Mouse (Mus musculus) heart, postnatal 25 days (tissue): ENCODE results near the gene Psme4. TPM values are rescaled to one million over a fixed set of nuclear protein-coding genes. Genes with fewer than 3 reads are reported as not detected.
A peak's percentile ranks its signal among the peaks of the same experiment; 100 is the strongest.

Experiments used
- DNase-seq: peaks from one replicate; pipeline ENCODE4 v3.0.0; 2022; ENCODE audit warnings: low spot score
- intact Hi-C: fragments of 180-260 bp; cut with DNase I; formaldehyde crosslinking; loops from one replicate; pipeline ENCODE4 v1.15.1; 2025
- total RNA-seq, 2 experiments: library from RNA; stranded (reverse); gene quantifications; 2 replicates each; pipeline ENCODE4 v1.2.3; 2021

The Psme4 gene
- total RNA-seq, 2 experiments from 2014 or later = 218 to 222 TPM

DNA sequence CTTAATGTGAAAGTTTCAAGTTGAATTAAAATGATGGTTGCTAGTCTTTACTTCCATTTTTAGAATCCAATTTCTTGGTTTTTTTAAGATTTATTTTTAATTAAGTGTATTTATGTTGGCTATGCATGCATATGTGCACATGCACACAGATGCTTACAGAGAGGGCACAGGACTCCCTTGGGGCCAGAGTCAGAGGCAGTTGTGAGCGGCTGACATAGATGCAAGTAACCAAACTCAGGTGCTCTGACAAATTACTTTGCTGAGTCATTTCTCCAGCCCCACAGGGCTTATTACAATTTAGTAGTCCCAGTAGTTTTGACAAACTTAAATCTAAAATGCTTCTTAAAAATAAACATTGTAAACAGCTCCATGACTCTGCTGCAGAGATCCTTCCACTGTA lies 10.1 kb downstream of the Psme4 start:
- no peak for DNase-seq
- intact Hi-C loops = no loop called here

- DNase-seq = no peak
- intact Hi-C loops = no loop called here
Observed at GRCm38 (mm10) chr11:30785497-30785896, 14.0 kb downstream of the Psme4 start.

DNA sequence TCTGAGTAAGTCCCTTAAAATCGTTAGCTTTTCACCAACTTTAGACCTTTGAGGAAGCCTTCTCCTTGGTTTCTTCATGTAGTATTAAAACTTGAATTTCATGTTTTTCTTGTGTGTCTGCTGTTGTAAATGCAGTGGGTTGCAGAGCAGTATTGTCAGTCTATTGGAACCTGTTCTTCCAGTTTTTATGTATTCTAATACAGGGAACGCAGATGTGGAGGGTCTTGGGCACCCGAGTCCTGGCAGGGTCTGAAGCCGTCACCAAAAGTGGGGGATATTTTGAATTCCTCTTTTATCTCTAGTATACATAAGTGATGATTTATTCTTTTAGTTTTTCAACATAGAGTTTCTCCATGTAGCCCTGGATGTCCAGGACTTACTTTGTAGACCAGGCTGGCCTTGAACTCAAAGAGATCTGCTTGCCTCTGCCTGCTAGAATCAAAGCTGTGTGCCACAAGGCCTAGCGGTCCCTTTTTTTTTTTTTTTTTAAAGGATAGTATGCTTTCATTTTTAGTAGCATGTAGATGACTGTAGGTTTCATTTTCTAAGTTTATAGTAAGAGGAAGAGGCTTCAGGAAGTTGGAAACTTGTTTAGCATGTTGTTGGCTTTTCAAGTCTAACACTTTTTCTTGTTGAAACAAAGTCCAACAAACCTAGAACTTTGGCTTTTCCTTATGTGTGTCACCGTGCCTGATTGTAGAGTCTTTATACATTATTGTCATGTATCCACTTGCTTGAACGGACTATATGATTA lies 14.9 kb downstream of the Psme4 start:
- intact Hi-C loops = no loop called here
- no peak for DNase-seq

DNA sequence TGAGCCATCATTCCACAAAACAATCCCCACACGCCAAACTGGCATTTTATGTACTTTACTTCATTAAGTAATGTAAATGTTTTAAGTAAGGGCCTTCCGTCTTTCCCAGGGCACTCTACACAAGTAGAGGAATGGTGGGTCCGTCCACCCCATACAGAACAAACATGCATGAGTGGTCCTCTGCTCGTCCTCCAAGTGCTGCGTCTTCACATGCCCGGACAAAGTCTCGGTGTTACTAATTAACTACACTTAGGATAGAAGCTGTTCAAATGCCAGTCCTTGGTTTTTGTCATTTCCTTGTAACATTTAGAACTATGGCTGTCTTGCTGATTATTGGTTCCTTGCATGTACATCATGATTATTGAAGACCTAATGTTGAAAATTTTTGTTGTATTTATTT lies 21.2 kb downstream of the Psme4 start:
- intact Hi-C loops = loop anchor here (10.0 kb wide), 1 partner anchor 698 kb away; no protein-coding TSS in a partner anchor
- DNase-seq = no peak

DNA sequence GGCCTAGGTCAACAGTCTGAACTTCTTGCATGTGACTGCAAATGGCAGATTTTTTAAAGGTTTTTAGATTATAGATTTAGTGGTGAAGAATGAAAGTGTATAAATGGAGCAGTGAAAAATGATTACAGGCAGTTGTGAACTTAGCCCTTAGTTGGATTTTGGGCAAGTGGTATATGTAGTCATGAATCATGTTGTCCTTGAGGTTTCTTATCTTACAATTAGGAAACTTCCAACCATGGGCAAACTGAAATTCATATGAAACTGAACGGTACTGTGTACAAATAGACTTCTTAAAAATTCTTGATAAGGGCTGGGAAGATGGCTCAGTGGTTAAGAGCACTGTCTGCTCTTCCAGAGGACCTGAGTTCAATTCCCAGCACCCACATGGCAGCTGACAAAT lies 22.2 kb downstream of the Psme4 start:
- intact Hi-C loops = loop anchor here (10.0 kb wide), 1 partner anchor 699 kb away; no protein-coding TSS in a partner anchor
- DNase-seq = no peak

GRCm38 (mm10) chr11:30797236-30797635 lies 25.7 kb downstream of the Psme4 start:
- intact Hi-C loops = loop anchor here (5.0 to 10.0 kb wide), 2 partner anchors 45 to 702 kb away; no protein-coding TSS in a partner anchor
- DNase-seq = no peak

DNA sequence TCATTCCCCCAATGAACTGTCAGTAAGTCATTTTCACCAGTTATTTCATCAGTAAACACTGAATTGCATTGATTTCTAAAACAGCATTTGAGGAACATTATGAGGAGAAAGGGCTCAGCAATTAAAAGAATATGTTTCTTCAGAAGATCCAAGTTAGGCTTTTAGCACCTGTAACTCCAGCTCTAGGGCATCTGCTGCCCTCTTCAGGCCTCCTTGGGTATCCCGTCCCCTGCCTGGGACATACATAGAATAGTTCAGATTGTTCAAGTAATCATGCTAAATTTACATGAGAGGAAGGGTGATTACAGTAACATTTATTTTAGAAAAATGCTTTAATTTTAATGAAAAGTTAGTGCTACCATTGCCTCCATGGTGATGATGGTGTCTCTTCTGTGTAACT lies 28.0 kb downstream of the Psme4 start:
- no peak for DNase-seq
- intact Hi-C loops = loop anchor here (1.0 to 10.0 kb wide), 3 partner anchors 47 to 705 kb away; no protein-coding TSS in a partner anchor

GRCm38 (mm10) chr11:30800091-30800490 lies 28.6 kb downstream of the Psme4 start:
- DNase-seq = no peak
- intact Hi-C loops = no loop called here

DNA sequence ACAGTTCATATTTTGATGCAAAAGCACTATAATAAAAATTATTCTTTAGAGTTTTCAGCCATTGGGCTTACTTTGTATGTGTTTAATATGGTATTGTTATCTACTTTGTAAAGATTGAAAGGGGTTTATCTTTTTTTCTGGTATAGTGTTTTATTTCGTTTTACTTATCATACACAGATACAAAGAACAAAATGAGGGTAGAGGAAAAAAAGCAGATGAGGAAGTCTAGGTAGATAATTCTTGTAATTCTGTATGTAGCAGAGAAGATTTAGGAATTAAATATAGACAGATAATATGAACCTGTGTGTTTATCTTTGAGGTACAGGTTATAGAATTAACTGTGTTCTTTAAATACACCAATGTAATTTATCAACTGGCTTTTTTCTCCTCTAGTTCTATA lies 30.9 kb downstream of the Psme4 start:
- DNase-seq = no peak
- intact Hi-C loops = no loop called here

- DNase-seq = no peak
- intact Hi-C loops = no loop called here
Observed at GRCm38 (mm10) chr11:30821116-30821515, 49.6 kb downstream of the Psme4 start.

- DNase-seq = no peak
- intact Hi-C loops = no loop called here
Observed at GRCm38 (mm10) chr11:30838793-30839192, 67.3 kb downstream of the Psme4 start.

DNA sequence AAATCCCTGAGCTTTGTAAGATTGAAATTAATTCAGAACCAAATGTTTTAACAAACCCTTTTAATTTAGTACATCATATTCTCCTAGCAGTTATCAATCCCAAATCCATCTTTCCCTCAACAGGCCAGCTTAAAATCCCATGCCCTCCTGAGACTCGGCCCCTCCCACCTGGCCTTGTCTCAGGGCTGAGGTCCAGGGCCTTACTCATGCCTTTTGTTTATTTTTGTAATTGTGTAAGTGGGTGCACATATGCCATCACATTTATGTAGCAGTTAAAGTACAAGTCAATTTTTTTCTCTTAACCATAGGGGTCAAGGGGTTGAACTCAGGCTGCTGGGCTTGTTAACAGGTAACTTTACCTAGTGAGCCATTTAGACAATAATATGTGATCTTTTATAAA lies 72.8 kb downstream of the Psme4 start:
- no peak for DNase-seq
- intact Hi-C loops = no loop called here

DNA sequence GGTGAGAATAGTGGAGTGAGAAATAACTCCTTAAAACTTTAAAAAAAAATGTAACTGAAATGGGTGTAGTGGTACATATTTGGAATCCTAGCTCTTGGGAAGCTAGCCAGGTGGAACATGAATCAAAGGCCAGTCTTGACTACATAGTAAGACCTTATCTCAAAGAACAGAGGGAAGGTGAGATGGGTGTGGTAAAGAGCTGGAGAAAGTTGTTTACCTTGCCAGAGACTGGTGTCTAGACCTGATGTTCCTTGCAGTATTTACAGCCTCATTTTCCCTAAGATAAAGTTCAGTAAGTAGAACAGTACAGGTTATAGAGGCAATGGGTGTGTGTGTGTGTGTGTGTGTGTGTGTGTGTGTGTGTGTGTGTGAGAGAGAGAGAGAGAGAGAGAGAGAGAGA lies 100.9 kb downstream of the Psme4 start:
- DNase-seq = no peak
- intact Hi-C loops = no loop called here

- intact Hi-C loops = no loop called here
- DNase-seq = peak; percentile 9
Observed at GRCm38 (mm10) chr11:30885171-30885871, 113.8 kb downstream of the Psme4 start, which contains the start of the genes Gpr75 and Asb3. Gpr75 (plus strand) TSS chr11:30885358. Asb3 (plus strand) TSS chr11:30885416.

GRCm38 (mm10) chr11:30888153-30888552 lies 116.6 kb downstream of the Psme4 start:
- intact Hi-C loops = no loop called here
- no peak for DNase-seq

DNA sequence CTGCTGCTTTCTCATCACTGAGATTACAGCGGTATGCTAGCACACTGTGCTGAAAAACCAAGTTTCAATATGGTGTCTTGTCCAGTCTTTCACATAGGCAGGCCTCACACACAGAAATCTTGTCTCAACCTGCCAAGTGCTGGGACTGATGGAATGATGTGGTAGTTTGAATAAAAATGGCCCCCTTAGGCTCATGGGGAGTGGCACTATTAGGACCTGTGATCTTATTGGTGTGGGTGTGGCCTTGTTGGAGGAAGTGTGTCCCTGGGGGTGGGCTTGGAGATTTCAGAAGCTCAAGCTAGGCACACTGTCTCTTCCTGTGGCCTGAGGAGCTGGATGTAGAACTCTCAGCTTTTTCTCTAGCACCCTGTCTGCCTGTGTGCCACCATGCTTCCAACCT lies 124.7 kb downstream of the Psme4 start:
- no peak for DNase-seq
- intact Hi-C loops = no loop called here

DNA sequence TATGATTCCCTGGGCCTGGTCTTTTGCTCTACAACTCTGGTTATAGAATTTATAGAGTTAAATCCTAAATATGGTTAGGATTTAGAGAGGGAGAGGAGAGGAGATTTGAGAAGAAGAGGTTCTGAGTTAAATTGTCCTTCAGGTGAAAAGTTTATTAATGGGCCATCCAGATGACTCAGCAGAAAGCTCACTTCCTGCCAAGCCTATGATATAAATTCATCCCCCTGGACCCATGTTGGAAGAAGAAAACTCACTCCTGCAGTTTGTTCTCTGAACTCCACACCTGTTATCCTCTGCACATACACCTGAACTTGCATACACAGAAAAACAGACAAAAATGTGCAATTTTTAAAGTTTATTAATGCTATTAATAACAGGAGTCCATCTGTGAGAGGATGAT lies 127.8 kb downstream of the Psme4 start:
- intact Hi-C loops = no loop called here
- no peak for DNase-seq

DNA sequence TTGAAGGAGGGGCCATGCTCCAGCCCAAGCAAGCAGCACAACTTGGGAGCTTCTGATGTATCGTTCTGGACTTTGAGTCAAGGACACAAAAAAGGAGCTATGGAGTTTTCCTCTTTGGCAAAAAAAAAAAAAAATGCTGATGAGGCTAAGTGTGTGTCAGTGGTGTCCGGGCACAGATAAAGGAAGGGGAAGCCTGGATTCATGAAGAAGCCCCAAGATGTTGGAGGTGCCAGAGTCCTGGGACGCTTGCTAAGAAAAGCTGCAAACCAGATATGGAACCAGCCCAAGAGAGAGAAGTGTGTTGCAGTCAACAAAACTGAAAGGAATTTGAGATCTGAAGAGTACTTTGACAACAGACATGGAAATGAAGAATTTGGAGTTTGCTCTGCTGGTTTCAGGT lies 140.8 kb downstream of the Psme4 start:
- intact Hi-C loops = no loop called here

GRCm38 (mm10) chr11:30920641-30921040 lies 149.1 kb downstream of the Psme4 start:
- no peak for DNase-seq
- intact Hi-C loops = no loop called here

More for the DNA sequence above, 140.8 kb downstream of the Psme4 start:
- DNase-seq = no peak

- intact Hi-C loops = no loop called here
- DNase-seq = no peak
Observed at GRCm38 (mm10) chr11:30923283-30923682, 151.8 kb downstream of the Psme4 start.

GRCm38 (mm10) chr11:30928079-30928478 lies 156.6 kb downstream of the Psme4 start:
- intact Hi-C loops = no loop called here

More at GRCm38 (mm10) chr11:30928079-30928478, 156.6 kb downstream of the Psme4 start:
- DNase-seq = no peak
